Mouse (Mus musculus) heart, adult 2 months (tissue): ENCODE results near the gene AF067063. TPM values are rescaled to one million over a fixed set of nuclear protein-coding genes. Genes with fewer than 3 reads are reported as not detected.
A peak's percentile ranks its signal among the peaks of the same experiment; 100 is the strongest.
"Not testable (repeated sequence)": the region's sequence is repeated elsewhere in the genome, so short reads cannot be mapped to it uniquely, and the experiment has no call there.

Experiments used
- DNase-seq, 2 experiments: peaks; one replicate each; pipeline ENCODE4 v3.0.0; 2021
- H3K27ac ChIP-seq: fragments of 200-600 bp; 2 replicates; pipeline ENCODE4 v1.8.1; 2022
- H3K27me3 ChIP-seq: fragments of 200-500 bp; 2 replicates; pipeline ENCODE4 v1.6.1; 2012; ENCODE audit warnings: mild to moderate bottlenecking, low read length, inconsistent platforms, mixed read lengths; ENCODE audit not compliant: control insufficient read depth, insufficient read depth
- H3K36me3 ChIP-seq: fragments of 200-500 bp; 2 replicates; pipeline ENCODE4 v1.6.1; 2012; ENCODE audit warnings: low read length, inconsistent platforms; ENCODE audit not compliant: control insufficient read depth, insufficient read depth
- H3K4me1 ChIP-seq: fragments of 200-500 bp; 2 replicates; pipeline ENCODE4 v1.6.1; 2011; ENCODE audit warnings: low read length; ENCODE audit not compliant: control insufficient read depth, insufficient read depth
- H3K4me3 ChIP-seq: fragments of 200-600 bp; 2 replicates; pipeline ENCODE4 v1.8.1; 2022
- H3K79me2 ChIP-seq: fragments of 200-500 bp; replicated peaks from 2 replicates; pipeline ENCODE4 v1.6.1; 2012; ENCODE audit warnings: mild to moderate bottlenecking, inconsistent platforms, low read length, moderate library complexity, mixed read lengths; ENCODE audit not compliant: control insufficient read depth, insufficient read depth
- H3K9ac ChIP-seq: fragments of 200-500 bp; 2 replicates; pipeline ENCODE4 v1.6.1; 2012; ENCODE audit warnings: low read depth, mild to moderate bottlenecking, control low read depth, inconsistent platforms, low read length, mixed read lengths
- CTCF ChIP-seq: fragments of 200-600 bp; IDR thresholded peaks from 2 replicates; pipeline ENCODE4 v1.8.1; 2022; ENCODE audit warnings: antibody characterized with exemption, mild to moderate bottlenecking, moderate library complexity
- WGBS: fragments of 180-500 bp; shearing (Covaris S2); methylation state at CpG from one replicate; pipeline ENCODE4 v1.1.7; 2018; 5-methylcytosine and 5-hydroxymethylcytosine counted together
- intact Hi-C: fragments of 180-260 bp; cut with DNase I; formaldehyde crosslinking; loops from one replicate; pipeline ENCODE4 v1.15.1; 2025
- long read RNA-seq: library from polyadenylated mRNA; stranded (forward); transcript quantifications from one replicate; pipeline ENCODE4 v2.0.0, GENCODE M21; 2021
- polyA plus RNA-seq: library from polyadenylated mRNA; depleted of rRNA; stranded (reverse); fragments of >200 nt; gene quantifications from 2 replicates; pipeline ENCODE4 v1.2.3, GENCODE M21; 2012; rRNA removed
- total RNA-seq, 2 experiments: library from RNA; stranded (reverse); gene quantifications; 2 replicates each; pipeline ENCODE4 v1.2.3; 2021

The AF067063 gene
- total RNA-seq = not detected
- polyA plus RNA-seq = not detected in 2 replicates
- long read RNA-seq = 0 reads

- H3K27ac ChIP-seq, H3K36me3 ChIP-seq, DNase-seq, H3K27me3 ChIP-seq, H3K4me3 ChIP-seq, H3K4me1 ChIP-seq, intact Hi-C loops, H3K9ac ChIP-seq, H3K79me2 ChIP-seq: not testable (repeated sequence)
Observed at GRCm38 (mm10) chr13:119830116-119830515, at the start of gene AF067063. AF067063 (minus strand) TSS chr13:119830216.

- H3K79me2 ChIP-seq, H3K27me3 ChIP-seq, H3K4me1 ChIP-seq, H3K9ac ChIP-seq, H3K4me3 ChIP-seq, H3K27ac ChIP-seq, DNase-seq, intact Hi-C loops, H3K36me3 ChIP-seq: not testable (repeated sequence)
- 52% methylated on average over 6 of the region's 7 CpGs for WGBS
Observed at GRCm38 (mm10) chr13:119864395-119864999, 34.5 kb upstream of the AF067063 start.

DNA sequence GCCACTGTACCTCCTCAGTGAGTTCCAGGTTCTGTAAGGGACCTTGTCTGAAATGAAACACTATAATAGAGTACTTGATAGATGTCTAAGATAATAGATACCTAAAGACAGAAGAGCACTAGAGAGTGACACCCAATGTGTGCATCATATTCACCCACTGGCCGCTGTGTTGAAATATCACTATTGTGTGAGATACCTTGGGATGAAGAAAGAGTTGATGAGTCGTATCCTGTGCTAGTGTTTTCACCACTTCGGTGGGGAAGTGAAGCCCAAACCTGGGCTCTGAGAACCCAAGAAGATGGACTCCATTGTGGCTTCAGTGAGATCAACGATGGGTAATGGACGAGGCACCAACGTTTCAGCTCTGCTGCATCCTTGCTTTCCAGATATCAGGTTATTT, 32.4 kb upstream of the AF067063 start:
- no CpG with 5 or more reads among the region's 6 CpGs for WGBS
- H3K9ac ChIP-seq, DNase-seq, H3K27ac ChIP-seq, intact Hi-C loops, H3K27me3 ChIP-seq, H3K36me3 ChIP-seq, H3K79me2 ChIP-seq, H3K4me1 ChIP-seq, H3K4me3 ChIP-seq: not testable (repeated sequence)

- H3K79me2 ChIP-seq, intact Hi-C loops, H3K27me3 ChIP-seq, H3K9ac ChIP-seq, H3K27ac ChIP-seq, H3K4me3 ChIP-seq, H3K4me1 ChIP-seq, H3K36me3 ChIP-seq, DNase-seq: not testable (repeated sequence)
- 24% methylated on average over 6 of the region's 6 CpGs for WGBS
Observed at GRCm38 (mm10) chr13:119839982-119840381, 10.0 kb upstream of the AF067063 start.

DNA sequence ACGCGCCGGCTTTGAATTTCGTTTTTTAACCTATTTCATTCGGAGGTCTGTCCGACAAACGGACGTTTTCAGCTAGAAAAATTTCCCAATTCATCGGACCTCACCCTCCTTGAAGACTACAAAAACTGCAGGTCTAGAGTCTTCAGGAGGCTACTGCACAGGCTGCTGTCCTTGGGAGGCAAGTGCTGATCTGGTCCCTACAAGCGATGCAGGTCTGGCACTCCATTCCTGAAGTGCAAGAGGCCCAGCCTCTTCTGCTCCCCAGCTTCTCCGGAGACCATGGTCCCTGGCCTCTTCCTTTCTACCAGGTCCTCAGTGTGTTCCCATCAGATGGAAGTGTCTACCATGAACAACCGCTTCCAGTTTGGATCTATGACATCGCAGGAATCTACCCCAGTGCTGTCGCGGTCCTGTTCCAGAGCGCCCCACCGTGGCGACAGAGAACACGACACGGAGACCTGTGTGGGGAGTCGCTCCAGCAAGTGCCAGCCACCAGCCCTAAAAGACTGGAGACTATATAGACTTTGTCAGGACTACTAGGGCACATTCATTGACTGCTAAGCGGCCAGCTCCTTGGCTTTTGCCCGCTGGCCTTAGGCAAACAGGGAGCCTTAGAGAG, 7.8 kb upstream of the AF067063 start:
- H3K36me3 ChIP-seq, H3K9ac ChIP-seq, H3K79me2 ChIP-seq, H3K27ac ChIP-seq, H3K27me3 ChIP-seq, H3K4me3 ChIP-seq, H3K4me1 ChIP-seq, intact Hi-C loops: not testable (repeated sequence)
- peak; percentile 9 to 27 for DNase-seq
- WGBS = 7% methylated on average over 14 of the region's 23 CpGs
- TF ChIP-seq CTCF = peak; percentile 36

DNA sequence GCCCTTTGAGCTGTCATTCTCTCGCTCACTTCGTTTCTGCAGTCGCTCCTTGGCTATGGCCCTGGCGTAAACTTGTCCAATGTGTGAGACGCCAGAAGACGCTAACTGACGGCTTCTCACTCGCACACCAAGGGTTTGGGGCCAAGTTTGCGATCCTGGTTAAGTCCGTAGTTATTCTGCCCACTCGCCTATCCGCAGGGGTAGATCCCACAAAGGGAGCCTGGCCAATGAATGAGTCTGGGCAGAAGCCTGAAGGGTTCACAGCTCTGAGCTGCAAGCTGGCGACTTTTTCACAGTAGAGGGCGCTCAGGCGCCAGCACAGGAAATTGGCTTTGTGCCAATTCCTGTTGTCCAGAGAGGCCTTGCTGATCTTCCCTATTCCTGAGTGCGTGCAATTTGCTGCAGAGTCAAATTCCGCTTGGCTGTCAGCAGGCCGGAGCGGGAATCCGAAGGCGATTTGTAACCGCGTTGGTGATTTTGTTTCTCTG, 6.4 kb upstream of the AF067063 start:
- peak; percentile 32 to 42 for DNase-seq
- H3K36me3 ChIP-seq, H3K79me2 ChIP-seq, H3K4me1 ChIP-seq, intact Hi-C loops, H3K27me3 ChIP-seq, H3K27ac ChIP-seq, H3K9ac ChIP-seq: not testable (repeated sequence)
- peak overlapping the region; percentile 16; the same call in 1 of the 2 replicates for H3K4me3 ChIP-seq
- 9% methylated on average over 23 of the region's 23 CpGs for WGBS
- peak; percentile 56 for TF ChIP-seq CTCF
